Mouse (Mus musculus) lung, postnatal 0 days (tissue): Measurements from ENCODE around the gene Eif4h.

ENCODE experiments used
- CTCF ChIP-seq: IDR thresholded peaks from 2 replicates; pipeline ENCODE4 v1.5.1; 2016; ENCODE audit warnings: antibody characterized with exemption, mild to moderate bottlenecking
- EP300 ChIP-seq: IDR thresholded peaks from 2 replicates; pipeline ENCODE4 v1.6.1; 2016; ENCODE audit warnings: antibody characterized with exemption, mild to moderate bottlenecking, control low read depth

- no peak for TF ChIP-seq EP300
- no peak for TF ChIP-seq CTCF
Observed at GRCm38 (mm10) chr5:134683813-134684212, 44.5 kb upstream of the Eif4h start.
